15 mouse cellular contexts compared by ENCODE assay signal in the genomic region with DNA sequence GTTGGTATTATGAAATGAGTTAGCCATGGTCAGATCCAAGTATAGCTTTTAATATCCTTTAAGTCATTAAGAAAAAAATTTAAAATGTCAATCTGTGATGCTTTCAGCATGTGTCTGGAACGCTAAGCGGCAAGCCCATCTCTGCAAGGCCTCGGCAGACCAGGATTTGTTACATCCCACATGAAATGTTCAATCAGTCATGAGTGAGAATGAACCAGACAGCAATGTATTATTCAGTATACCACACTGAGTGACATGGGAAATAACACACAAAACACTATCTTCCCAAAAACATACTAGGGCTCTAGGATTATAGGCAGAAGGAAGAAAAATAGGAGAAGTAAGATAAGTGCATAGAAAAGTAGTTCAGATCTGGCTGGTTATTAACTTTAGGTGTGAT.
"Had no signal": no experiment of that assay in that cellular context is flagged by ENCODE, and none has a peak within 500 bp of the region (broad histone marks: within the 10 kb centered on the region; RNA-seq: fewer than 3 reads in every experiment).

No protein-coding gene starts in this region.

- H3K4me3 ChIP-seq: kidney, embryonic 15.5 days; left cerebral cortex, adult 2 months; liver, embryonic 13.5 days; midbrain, embryonic 12.5 days; neural tube, embryonic 12.5 days; neural tube, embryonic 15.5 days had no signal

- H3K27ac ChIP-seq: kidney, embryonic 15.5 days; left cerebral cortex, adult 2 months; liver, embryonic 13.5 days; midbrain, embryonic 12.5 days; neural tube, embryonic 12.5 days; neural tube, embryonic 15.5 days had no signal

- DNase-seq: kidney, adult 8-10 months; kidney, postnatal 10 days; kidney, postnatal 36 days; layer of hippocampus, postnatal 36 days; liver, embryonic 13.5 days; lung, adult 2 months; lung, postnatal 14 days; lung, postnatal 4 days; thymus, adult 18-20 months; thymus, postnatal 36 days had no signal

- H3K36me3 ChIP-seq: kidney, embryonic 15.5 days; liver, embryonic 13.5 days; midbrain, embryonic 12.5 days; neural tube, embryonic 12.5 days; neural tube, embryonic 15.5 days had no signal

- H3K27me3 ChIP-seq: kidney, embryonic 15.5 days; liver, embryonic 13.5 days; midbrain, embryonic 12.5 days; neural tube, embryonic 12.5 days; neural tube, embryonic 15.5 days had no signal

- H3K4me2 ChIP-seq: kidney, embryonic 15.5 days; liver, embryonic 13.5 days; midbrain, embryonic 12.5 days; neural tube, embryonic 12.5 days; neural tube, embryonic 15.5 days had no signal

- H3K9me3 ChIP-seq: kidney, embryonic 15.5 days; liver, embryonic 13.5 days; midbrain, embryonic 12.5 days; neural tube, embryonic 12.5 days; neural tube, embryonic 15.5 days had no signal

- H3K4me1 ChIP-seq: kidney, embryonic 15.5 days; liver, embryonic 13.5 days; midbrain, embryonic 12.5 days; neural tube, embryonic 12.5 days; neural tube, embryonic 15.5 days had no signal

- H3K9ac ChIP-seq: kidney, embryonic 15.5 days; liver, embryonic 13.5 days; midbrain, embryonic 12.5 days; neural tube, embryonic 12.5 days; neural tube, embryonic 15.5 days had no signal
